Mouse (Mus musculus): Measurements from ENCODE around the gene Vamp2.

Gene Vamp2

GRCm38 (mm10) chr11:69064259-69065133, 23.8 kb upstream of the Vamp2 start:
- 72% methylated on average over 9 of the region's 9 CpGs for WGBS

GRCm38 (mm10) chr11:69065394-69065925, 22.8 kb upstream of the Vamp2 start:
- WGBS, result 57% methylated on average over 3 of the region's 3 CpGs

DNA sequence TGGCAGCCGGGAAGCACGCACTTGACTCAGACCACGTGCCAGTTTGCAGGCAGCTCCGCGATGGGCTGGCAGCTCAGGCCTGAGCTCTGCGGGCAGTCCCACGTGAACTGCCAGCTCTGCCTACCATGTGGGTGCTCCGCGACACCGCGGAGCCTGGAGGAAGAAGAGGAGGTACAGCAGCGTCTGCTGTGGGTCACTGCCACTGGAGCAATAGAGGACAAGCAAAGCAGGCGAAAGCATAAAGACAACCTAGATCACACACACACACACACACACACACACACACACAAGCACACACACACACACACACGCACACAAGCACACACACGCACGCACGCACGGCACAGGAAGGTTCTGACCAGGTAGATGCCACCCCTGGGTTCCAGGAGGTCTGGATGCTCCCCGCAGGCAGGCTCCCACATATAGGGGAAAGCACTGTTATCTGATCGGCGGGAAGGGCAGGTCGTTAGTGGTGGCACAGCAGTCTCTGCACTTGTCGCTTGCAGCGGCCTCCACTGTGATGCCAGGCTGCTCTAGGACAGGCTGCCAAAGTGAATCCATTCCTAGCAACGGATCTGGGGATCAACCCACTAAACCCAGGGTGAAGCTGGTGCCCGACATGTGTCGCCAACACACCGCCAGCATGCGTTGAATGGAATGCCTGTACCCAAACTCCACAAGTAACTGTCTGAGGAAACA, 22.0 kb upstream of the Vamp2 start:
- WGBS, result 4% methylated on average over 29 of the region's 29 CpGs

DNA sequence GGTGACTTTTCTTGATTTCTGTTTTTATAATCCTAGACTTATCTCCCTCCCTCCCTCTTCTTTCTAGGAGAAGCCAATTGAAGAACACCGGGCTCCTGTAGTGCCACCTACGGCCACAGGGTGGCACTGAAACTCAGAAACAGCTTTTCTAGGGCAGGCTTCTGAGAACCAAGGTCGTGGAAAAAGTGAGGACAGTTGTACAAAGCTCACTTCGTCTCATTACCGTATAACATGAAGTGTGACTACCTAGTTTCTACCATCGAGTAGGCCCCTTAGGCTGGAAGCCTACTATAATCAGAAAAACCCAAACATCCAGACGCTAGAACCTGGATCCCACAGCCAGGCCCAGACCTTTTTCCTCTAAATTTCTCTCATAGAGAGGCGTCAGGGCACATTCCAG, 21.3 kb upstream of the Vamp2 start:
- WGBS, result 10% methylated on average over 8 of the region's 8 CpGs

DNA sequence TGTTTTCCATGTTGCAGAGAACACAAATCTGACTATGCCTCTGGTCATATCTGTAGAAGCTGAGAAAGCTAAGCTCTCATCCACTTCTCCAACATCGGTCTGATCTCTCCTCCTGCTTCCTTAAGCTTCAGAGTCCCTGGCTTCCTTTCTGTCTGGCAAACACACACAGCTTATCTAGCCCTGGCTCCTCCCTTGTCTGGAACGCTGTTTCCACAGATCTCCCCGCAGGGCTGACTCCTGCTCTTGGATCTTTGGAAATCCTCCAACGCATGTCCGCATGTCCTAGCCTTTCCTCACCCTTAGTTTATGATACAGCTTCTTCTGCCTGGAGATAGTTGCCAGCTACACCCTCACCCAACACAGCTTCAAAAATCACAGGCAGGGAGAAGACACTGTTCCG, 20.7 kb upstream of the Vamp2 start:
- WGBS, result 50% methylated on average over 6 of the region's 6 CpGs

DNA sequence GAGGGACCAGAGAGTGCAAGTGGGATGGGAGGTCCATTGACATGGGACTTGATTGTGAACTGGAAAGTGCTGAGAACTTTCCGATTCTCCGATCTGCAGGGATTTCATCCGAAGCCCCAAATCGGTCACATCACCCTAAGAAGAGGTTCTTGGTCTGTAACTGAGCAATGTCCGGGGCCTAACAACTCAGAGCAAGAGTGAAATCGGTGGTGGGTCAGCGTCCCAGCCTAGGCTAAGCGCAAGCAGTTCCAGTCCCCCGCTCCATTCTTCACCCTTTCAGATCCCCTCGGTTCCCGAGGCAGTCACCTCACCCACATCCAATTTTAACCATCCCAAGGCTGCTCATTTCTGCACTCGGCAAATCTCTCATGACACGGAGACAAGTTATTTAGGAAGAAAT, 18.2 kb upstream of the Vamp2 start:
- WGBS, result 1% methylated on average over 13 of the region's 13 CpGs

GRCm38 (mm10) chr11:69070590-69071222, 17.6 kb upstream of the Vamp2 start, which contains the start of gene Tmem107:
Gene Tmem107, plus strand, starts transcription at chr11:69070806.
- under 1% methylated on average over 47 of the region's 47 CpGs for WGBS

- 14% methylated on average over 9 of the region's 9 CpGs for WGBS
Measured at GRCm38 (mm10) chr11:69071262-69071661, 17.0 kb upstream of the Vamp2 start.

- WGBS, result 74% methylated on average over 11 of the region's 11 CpGs
Measured at GRCm38 (mm10) chr11:69072234-69072633, 16.1 kb upstream of the Vamp2 start.

GRCm38 (mm10) chr11:69072666-69073064, 15.6 kb upstream of the Vamp2 start:
- 4% methylated on average over 9 of the region's 9 CpGs for WGBS

GRCm38 (mm10) chr11:69073065-69073888, 15.0 kb upstream of the Vamp2 start:
- under 1% methylated on average over 14 of the region's 14 CpGs for WGBS

DNA sequence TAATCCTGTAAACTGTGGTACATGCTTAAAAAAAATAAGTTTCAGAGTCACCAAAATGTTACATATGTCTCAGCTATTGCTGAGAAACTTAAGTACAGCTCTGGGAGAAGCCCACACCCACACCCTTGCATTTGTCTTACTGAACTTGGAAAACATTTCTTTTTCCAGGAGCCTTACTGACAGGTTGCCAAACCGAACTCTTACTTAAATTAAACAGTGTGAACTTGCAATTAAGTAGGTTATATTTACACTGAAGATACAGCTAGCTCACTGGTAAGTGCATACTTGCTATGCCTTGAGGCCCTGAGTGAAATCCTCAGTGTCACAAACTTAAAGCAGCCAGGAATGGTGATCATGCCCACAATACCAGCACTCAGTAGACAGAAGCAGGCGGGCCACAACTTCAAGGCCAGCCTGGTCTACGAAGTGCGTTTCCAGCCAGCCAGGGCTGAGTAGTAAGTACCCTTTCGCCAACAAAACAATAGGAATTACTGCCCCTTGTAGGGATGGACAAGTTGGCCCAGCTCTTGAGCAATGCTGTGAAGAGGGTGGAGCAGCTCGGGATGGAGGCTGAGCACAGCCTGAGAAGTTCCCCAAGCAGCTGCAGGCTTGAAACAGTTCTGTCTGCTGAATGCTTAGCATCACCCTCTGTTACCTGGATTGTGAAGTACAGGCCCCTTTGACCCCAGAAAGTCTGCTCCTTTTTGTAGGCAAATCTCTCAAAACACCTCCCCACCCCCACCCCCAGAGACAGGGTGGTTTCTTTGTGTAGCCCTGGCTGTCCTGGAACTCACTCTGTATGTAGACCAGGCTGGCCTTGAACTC, 14.1 kb upstream of the Vamp2 start:
- WGBS, result 23% methylated on average over 6 of the region's 6 CpGs

DNA sequence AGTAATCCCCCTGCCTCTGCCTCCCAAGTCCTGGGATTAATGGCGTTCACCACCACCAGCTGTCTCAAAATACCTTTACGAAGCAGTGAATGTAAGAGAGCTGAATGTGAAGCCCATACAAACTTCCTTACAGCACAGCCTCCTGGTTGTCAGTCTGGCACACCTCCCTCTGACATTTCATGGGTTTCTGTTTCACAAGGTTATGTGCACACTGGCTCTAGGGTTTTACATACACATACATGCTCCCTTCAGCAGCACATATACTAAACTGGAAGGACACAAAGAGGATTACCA, 13.6 kb upstream of the Vamp2 start:
- WGBS, result 44% methylated on average over 2 of the region's 2 CpGs

DNA sequence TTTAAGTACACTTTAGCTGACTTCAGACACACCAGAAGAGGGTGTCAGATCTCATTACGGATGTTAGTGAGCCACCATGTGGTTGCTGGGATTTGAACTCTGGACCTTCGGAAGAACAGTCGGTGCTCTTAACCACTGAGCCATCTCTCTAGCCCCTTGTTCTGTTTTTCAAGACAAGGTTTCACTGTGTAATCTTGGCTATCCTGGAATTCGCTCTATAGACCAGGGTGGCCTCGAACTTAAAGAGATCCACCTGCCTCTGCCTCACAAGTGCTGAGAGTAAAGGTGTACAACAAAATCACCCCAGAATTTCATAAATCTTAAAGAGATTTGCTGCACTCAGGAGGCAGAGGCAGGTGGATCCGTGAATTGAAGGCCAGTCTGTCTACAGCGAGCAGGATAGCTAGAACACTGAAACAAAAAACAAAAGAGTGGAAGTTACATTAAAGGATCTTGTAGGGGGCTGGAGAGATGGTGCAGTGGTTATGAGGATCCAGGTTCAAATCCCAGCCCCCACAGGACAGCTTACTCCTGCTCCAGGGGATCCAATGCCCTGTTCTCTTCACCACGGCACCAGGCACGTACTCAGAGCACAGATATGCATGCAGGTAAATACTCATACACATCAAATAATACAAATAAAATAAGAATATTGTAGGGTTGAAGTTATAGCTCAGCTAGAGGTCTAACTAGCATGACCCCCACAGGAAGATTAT, 12.4 kb upstream of the Vamp2 start:
- WGBS, result 59% methylated on average over 9 of the region's 9 CpGs

DNA sequence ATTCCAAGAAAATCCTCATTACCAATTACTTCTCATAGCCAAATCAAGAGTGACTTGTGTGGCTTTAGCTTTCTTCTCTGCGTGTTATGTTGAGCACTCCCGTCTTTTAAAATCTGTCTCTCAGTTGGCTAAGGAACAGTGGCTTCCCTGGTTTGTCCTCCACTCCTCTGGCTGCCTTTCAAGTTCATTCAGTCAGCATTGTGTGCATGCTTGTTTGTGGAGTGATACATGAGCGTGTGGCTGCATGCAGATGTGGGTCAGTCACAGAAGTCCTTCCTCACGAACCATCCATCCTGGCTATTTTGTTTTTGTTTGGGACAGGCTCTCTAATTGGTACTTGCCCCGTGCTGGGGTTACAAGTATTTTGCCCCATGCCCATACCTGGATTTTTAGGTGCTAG, 11.7 kb upstream of the Vamp2 start:
- WGBS, result 40% methylated on average over 5 of the region's 5 CpGs

DNA sequence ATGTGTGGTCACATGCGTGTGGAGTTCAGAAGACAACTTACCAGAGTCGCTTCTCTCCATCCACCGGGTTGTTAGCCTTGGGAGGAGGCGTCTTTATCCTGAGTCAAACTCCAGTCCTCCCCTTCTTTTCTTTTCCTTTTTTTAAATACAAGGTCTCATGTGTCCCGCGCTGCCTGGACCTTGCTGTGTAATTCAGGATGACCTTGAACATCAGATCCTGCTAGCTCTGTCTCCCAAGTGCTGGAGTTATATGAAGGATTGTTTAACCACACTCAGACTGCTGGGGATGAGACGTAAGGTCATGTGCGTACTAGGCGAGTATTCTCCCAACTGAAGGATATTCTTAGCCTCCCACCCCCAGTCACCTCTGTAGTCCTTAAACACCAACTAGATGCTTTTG, 11.0 kb upstream of the Vamp2 start:
- 91% methylated on average over 9 of the region's 9 CpGs for WGBS

GRCm38 (mm10) chr11:69078041-69078440, 10.2 kb upstream of the Vamp2 start:
- WGBS, result 91% methylated on average over 6 of the region's 6 CpGs

- 72% methylated on average over 5 of the region's 5 CpGs for WGBS
Measured at GRCm38 (mm10) chr11:69078805-69079438, 9.4 kb upstream of the Vamp2 start.

DNA sequence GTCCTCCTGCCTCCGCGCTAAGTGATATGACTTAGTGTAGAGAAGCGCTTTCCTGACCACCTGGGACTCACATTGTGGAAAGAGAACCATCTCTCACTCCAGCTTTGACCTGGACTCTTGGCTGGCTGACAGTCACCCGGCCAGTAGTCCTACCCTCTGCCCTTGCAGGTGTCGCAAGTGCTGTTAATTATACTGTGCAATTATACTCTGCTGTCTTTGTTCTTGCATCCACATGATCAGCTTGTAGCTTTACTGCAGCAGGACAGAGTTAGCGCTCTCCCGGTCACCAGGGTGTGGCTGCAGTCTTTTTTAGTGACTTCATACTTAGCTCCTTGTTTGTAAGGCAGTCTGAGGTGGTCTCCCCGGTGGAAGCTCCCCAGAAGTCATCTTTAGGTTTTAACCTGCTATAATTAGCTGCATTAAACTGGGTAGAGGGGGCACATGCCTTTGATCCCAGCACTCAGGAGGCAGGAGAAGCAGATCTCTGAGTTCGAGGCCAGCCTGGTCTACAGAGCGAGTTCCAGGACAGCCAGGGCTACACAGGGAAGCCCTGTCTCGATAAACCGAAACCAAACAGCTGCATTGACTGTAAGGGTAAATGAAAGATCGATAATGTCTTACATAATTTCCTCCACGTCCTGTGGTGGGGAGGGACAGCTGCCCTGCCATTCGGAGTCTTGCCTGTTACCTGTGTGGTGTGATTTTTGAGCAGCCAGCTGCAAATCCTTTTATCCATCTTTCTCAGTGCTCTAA, 8.0 kb upstream of the Vamp2 start:
- 88% methylated on average over 15 of the region's 15 CpGs for WGBS

Data from cerebral cortex, adult 2 months (tissue).